In the genomic region with DNA sequence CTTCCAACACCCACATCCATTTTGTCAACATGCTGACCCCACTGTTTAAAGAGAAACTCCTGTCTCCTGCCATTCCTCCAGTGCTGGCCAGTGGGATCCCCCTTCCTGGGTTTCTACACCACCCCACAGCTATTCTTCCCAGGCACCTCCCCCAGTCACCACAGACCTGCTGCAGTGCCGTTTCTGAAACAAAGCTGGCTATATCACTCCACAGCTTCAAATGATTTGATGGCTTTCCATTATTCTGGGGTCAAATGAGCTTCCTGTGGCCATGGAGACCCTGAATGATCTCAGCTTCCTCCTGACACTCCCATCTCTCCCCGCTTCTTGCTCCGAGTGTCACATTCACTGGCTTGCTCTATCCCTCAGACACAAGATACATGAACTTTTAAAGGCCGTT, we compare ENCODE assay signal across 12 mouse cellular contexts. TPM values are rescaled to one million over a fixed set of nuclear protein-coding genes. Genes with fewer than 3 reads are reported as not detected.
DNase-seq lines count a peak whose midpoint lies in the region; ATAC-seq and TF ChIP-seq lines count a peak whose summit lies in the region.
"Had no signal": no experiment of that assay in that cellular context is flagged by ENCODE, and none has a peak within 500 bp of the region (broad histone marks: within the 10 kb centered on the region; RNA-seq: fewer than 3 reads in every experiment).

No protein-coding gene starts in this region.

- no peaks in the 10 kb centered on the region for H3K9me3 ChIP-seq in limb, embryonic 12.5 days
- H3K9me3 ChIP-seq: liver, embryonic 13.5 days had no signal

- H3K4me3 ChIP-seq in heart, adult 2 months = no peak overlapping the region
- H3K4me3 ChIP-seq in limb, embryonic 12.5 days (replicated peaks) = peak overlapping the region; percentile 6; the same call in 1 of the 2 replicates
- H3K4me3 ChIP-seq: liver, embryonic 13.5 days had no signal

- intact Hi-C loops in heart, adult 2 months (cut with DNase I) = no loop called here

- no peak for TF ChIP-seq CTCF in heart, adult 2 months (IDR thresholded peaks at IDR 0.05)

- TF ChIP-seq POLR2A in heart, adult 2 months (IDR thresholded peaks at IDR 0.05; ENCODE audit: insufficient read depth, low read depth, low read length) = no peak

- no peaks in the 10 kb centered on the region; the same call in 1 of the 2 replicates for H3K36me3 ChIP-seq in heart, adult 2 months (ENCODE audit: control insufficient read depth, insufficient read depth, low read length)
- peaks cover 62% of the 10 kb centered on the region for H3K36me3 ChIP-seq in limb, embryonic 12.5 days
- H3K36me3 ChIP-seq: liver, embryonic 13.5 days had no signal

- TF ChIP-seq EP300 in heart, adult 2 months (IDR thresholded peaks at IDR 0.05; ENCODE audit: insufficient read depth, low read depth, low read length) = no peak

- 0 out of 2 replicates have a peak, but pooled peaks cover 2% of the 10 kb centered on the region for H3K27me3 ChIP-seq in heart, adult 2 months (ENCODE audit: control insufficient read depth, insufficient read depth, low read length)
- no peaks in the 10 kb centered on the region for H3K27me3 ChIP-seq in limb, embryonic 12.5 days

- no peaks in the 10 kb centered on the region for H3K79me2 ChIP-seq in heart, adult 2 months (replicated peaks; ENCODE audit: control insufficient read depth, insufficient read depth, low read length)

- 0 out of 2 replicates have a peak overlapping the region, but pooled peaks have one; percentile 4 for H3K9ac ChIP-seq in heart, adult 2 months (ENCODE audit: low read depth, low read length)
- no peak overlapping the region for H3K9ac ChIP-seq in limb, embryonic 12.5 days (replicated peaks)
- H3K9ac ChIP-seq: liver, embryonic 13.5 days had no signal

- DNase-seq in heart, adult 2 months = no peak
- no peak for DNase-seq in heart, postnatal 4 days
- peak; percentile 32 for DNase-seq in lung, postnatal 10 days
- DNase-seq in lung, adult 18-20 months = no peak
- no peak for DNase-seq in adrenal gland, adult 18-20 months (ENCODE audit: low spot score in 2 of 2)
- DNase-seq in layer of hippocampus, adult 18-20 months (ENCODE audit: low spot score in 2 of 2) = no peak
- DNase-seq: B cell, adult 2 months; liver, embryonic 13.5 days had no signal

- H3K4me2 ChIP-seq in limb, embryonic 12.5 days = peak overlapping the region; percentile 84
- H3K4me2 ChIP-seq: liver, embryonic 13.5 days had no signal

- peak overlapping the region; percentile 36 for H3K27ac ChIP-seq in heart, adult 2 months
- H3K27ac ChIP-seq in limb, embryonic 12.5 days = no peak overlapping the region
- H3K27ac ChIP-seq: liver, embryonic 13.5 days had no signal

- H3K4me1 ChIP-seq in heart, adult 2 months (ENCODE audit: control insufficient read depth, insufficient read depth, low read length) = peaks cover 5% of the 10 kb centered on the region
- peaks cover 50% of the 10 kb centered on the region for H3K4me1 ChIP-seq in limb, embryonic 12.5 days (replicated peaks)
- H3K4me1 ChIP-seq: liver, embryonic 13.5 days had no signal

- 20% methylated on average over 4 of the region's 4 CpGs for WGBS in heart, adult 2 months
- WGBS in limb, embryonic 12.5 days = 40% methylated on average over 4 of the region's 4 CpGs

- no peak for ATAC-seq in limb, embryonic 12.5 days (ENCODE audit: insufficient number of reproducible peaks, insufficient read depth, low FRiP score, low TSS enrichment, low read depth)
- no peak for ATAC-seq in granulocyte monocyte progenitor cell, adult 5-6 weeks (replicated peaks; ENCODE audit: poor library complexity, severe bottlenecking)
- ATAC-seq: inflammation-experienced regulatory T-cells, adult 6 months; Patski had no signal

RNA-seq across cellular contexts. Expression of a gene that starts 2.9 kb away (rescaled TPM):
- total RNA-seq in heart, adult 2 months (2021) = 1 to 10 TPM; 7.2 to 8.5 TPM
- polyA plus RNA-seq in heart, adult 2 months (2012; rRNA removed) = 8.0 and 11.0 TPM in 2 replicates
- 10 to 100 TPM; 36.3 to 40.0 TPM for total RNA-seq in heart, postnatal 4 days (2021)
- 24.8 and 28.2 TPM in 2 replicates for polyA plus RNA-seq in limb, embryonic 12.5 days (2016; fragmentation: Nextera tagmentation; extraction: Ambion mirVana)
- not detected in 2 replicates for total RNA-seq in granulocyte monocyte progenitor cell, adult 5-6 weeks (2014; fragmentation: Nextera tagmentation)
- total RNA-seq in granulocyte monocyte progenitor cell, adult 5-6 weeks (2017) = not detected in 2 replicates
- total RNA-seq in adrenal gland, adult 18-20 months (2021) = 1 to 10 TPM; 4.5 to 4.6 TPM
- total RNA-seq in layer of hippocampus, adult 18-20 months (2021) = 10 to 100 TPM; 10.9 to 11.8 TPM
- polyA plus RNA-seq: Patski had no signal

RNA-seq across cellular contexts. Expression of a gene that starts 26.3 kb away (rescaled TPM):
- 100 to 1,000 TPM in 1 of 2 experiments, 10 to 100 TPM in 1; 93.1 to 133 TPM for total RNA-seq in heart, adult 2 months (2021)
- 139 and 144 TPM in 2 replicates for polyA plus RNA-seq in heart, adult 2 months (2012; rRNA removed)
- 100 to 1,000 TPM; 106 to 111 TPM for total RNA-seq in heart, postnatal 4 days (2021)
- 319 and 330 TPM in 2 replicates for polyA plus RNA-seq in limb, embryonic 12.5 days (2016; fragmentation: Nextera tagmentation; extraction: Ambion mirVana)
- 133 and 143 TPM in 2 replicates for total RNA-seq in granulocyte monocyte progenitor cell, adult 5-6 weeks (2014; fragmentation: Nextera tagmentation)
- total RNA-seq in granulocyte monocyte progenitor cell, adult 5-6 weeks (2017) = 62.2 and 81.9 TPM in 2 replicates
- total RNA-seq in adrenal gland, adult 18-20 months (2021) = 100 to 1,000 TPM; 155 to 199 TPM
- 100 to 1,000 TPM; 104 to 108 TPM for total RNA-seq in layer of hippocampus, adult 18-20 months (2021)

RNA-seq across cellular contexts. Expression of a gene that starts 32.5 kb away (rescaled TPM):
- 10 to 100 TPM; 42.1 to 50.3 TPM for total RNA-seq in heart, adult 2 months (2021)
- 66.1 and 90.0 TPM in 2 replicates for polyA plus RNA-seq in heart, adult 2 months (2012; rRNA removed)
- total RNA-seq in heart, postnatal 4 days (2021) = 10 to 100 TPM; 40.5 to 42.2 TPM
- polyA plus RNA-seq in limb, embryonic 12.5 days (2016; fragmentation: Nextera tagmentation; extraction: Ambion mirVana) = 33.3 and 38.3 TPM in 2 replicates
- total RNA-seq in granulocyte monocyte progenitor cell, adult 5-6 weeks (2014; fragmentation: Nextera tagmentation) = 46.8 and 52.4 TPM in 2 replicates
- total RNA-seq in granulocyte monocyte progenitor cell, adult 5-6 weeks (2017) = 18.5 and 26.1 TPM in 2 replicates
- total RNA-seq in adrenal gland, adult 18-20 months (2021) = 100 to 1,000 TPM in 1 of 2 experiments, 10 to 100 TPM in 1; 91.0 to 112 TPM
- total RNA-seq in layer of hippocampus, adult 18-20 months (2021) = 10 to 100 TPM; 59.2 to 65.2 TPM

RNA-seq across cellular contexts. Expression of a gene that starts 40.4 kb away (rescaled TPM):
- 100 to 1,000 TPM; 110 to 115 TPM for total RNA-seq in heart, adult 2 months (2021)
- polyA plus RNA-seq in heart, adult 2 months (2012; rRNA removed) = 158 and 176 TPM in 2 replicates
- total RNA-seq in heart, postnatal 4 days (2021) = 100 to 1,000 TPM; 122 to 125 TPM
- 170 and 173 TPM in 2 replicates for polyA plus RNA-seq in limb, embryonic 12.5 days (2016; fragmentation: Nextera tagmentation; extraction: Ambion mirVana)
- 221 and 237 TPM in 2 replicates for total RNA-seq in granulocyte monocyte progenitor cell, adult 5-6 weeks (2014; fragmentation: Nextera tagmentation)
- total RNA-seq in granulocyte monocyte progenitor cell, adult 5-6 weeks (2017) = 207 and 251 TPM in 2 replicates
- 100 to 1,000 TPM; 206 to 214 TPM for total RNA-seq in adrenal gland, adult 18-20 months (2021)
- total RNA-seq in layer of hippocampus, adult 18-20 months (2021) = 100 to 1,000 TPM; 108 to 114 TPM

RNA-seq across cellular contexts. Expression of a gene that starts 47.4 kb away (rescaled TPM):
- total RNA-seq in heart, adult 2 months (2021) = 10 to 100 TPM in 1 of 2 experiments, 1 to 10 TPM in 1; 9.2 to 10.8 TPM
- 4.4 and 8.0 TPM in 2 replicates for polyA plus RNA-seq in heart, adult 2 months (2012; rRNA removed)
- total RNA-seq in heart, postnatal 4 days (2021) = 10 to 100 TPM; 15.1 to 17.8 TPM
- 43.1 and 50.8 TPM in 2 replicates for polyA plus RNA-seq in limb, embryonic 12.5 days (2016; fragmentation: Nextera tagmentation; extraction: Ambion mirVana)
- 35.7 and 68.6 TPM in 2 replicates for total RNA-seq in granulocyte monocyte progenitor cell, adult 5-6 weeks (2014; fragmentation: Nextera tagmentation)
- 35.7 and 40.9 TPM in 2 replicates for total RNA-seq in granulocyte monocyte progenitor cell, adult 5-6 weeks (2017)
- 10 to 100 TPM; 21.5 to 25.0 TPM for total RNA-seq in adrenal gland, adult 18-20 months (2021)
- 10 to 100 TPM; 10.9 to 14.6 TPM for total RNA-seq in layer of hippocampus, adult 18-20 months (2021)

Comparison
In these comparisons a context has a peak if more than half of its experiments do, and no peak if none do; other contexts are left out.
1. RNA of a gene that starts 2.9 kb away (total RNA-seq): 36.3 to 40.0 TPM in heart, postnatal 4 days, 10.9 to 11.8 TPM in layer of hippocampus, adult 18-20 months, 7.2 to 8.5 TPM in heart, adult 2 months and 4.5 to 4.6 TPM in adrenal gland, adult 18-20 months; not detected in granulocyte monocyte progenitor cell, adult 5-6 weeks; every median in the first group is over 4 times any median in the second.